Mouse (Mus musculus): ENCODE measurements around the gene Auts2.

- TF ChIP-seq CTCF (IDR thresholded peaks at IDR 0.05; ENCODE audit: low read depth, low read length): no peak
- TF ChIP-seq POLR2A (IDR thresholded peaks at IDR 0.05; ENCODE audit: borderline replicate concordance, low read depth, low read length): no peak
Measured at GRCm38 (mm10) chr5:131912983-131913382, 630.2 kb downstream of the Auts2 start.

All from bone marrow macrophage, adult 2 months (primary cell).